Mouse (Mus musculus): ENCODE measurements around the gene Itgb6. TPM values are rescaled to one million over a fixed set of nuclear protein-coding genes. Genes with fewer than 3 reads are reported as not detected.

Itgb6 gene
- total and polyA plus RNA-seq, 2 experiments from 2014 or later, result 0.43 TPM; not detected in 1

DNA sequence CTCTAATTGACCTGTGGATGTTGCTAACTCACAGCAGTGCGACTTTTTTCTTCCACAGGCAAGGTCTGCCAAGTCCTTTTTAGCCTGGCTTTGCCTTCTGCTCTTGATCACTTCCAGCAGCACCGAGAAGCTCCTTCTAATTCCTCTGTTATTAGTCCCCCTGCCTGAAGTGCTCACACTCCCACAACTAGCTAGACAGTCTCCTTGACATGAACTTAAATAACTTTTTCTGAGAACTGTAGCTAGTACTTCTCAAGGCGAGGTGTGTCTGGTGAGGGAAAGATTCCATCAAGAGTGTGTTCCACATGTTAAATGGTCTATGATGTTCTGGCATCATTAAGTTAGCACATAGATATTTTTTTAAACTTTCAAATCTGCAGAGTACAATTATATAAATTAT is 15.6 kb downstream of the Itgb6 start:
- no peaks in the 10 kb centered on the region for H3K36me3 ChIP-seq (ENCODE audit: insufficient read depth)
- no peak overlapping the region for H3K4me2 ChIP-seq (ENCODE audit: low read depth)
- no peak overlapping the region for H3K9ac ChIP-seq
- H3K4me1 ChIP-seq (ENCODE audit: insufficient read depth), result no peaks in the 10 kb centered on the region
- DNase-seq (no peak), ATAC-seq (no peak)
- no peak for TF ChIP-seq CTCF (IDR thresholded peaks at IDR 0.05; ENCODE audit: low read depth)
- 83% methylated on average over 3 of the region's 3 CpGs for WGBS
- H3K27me3 ChIP-seq (ENCODE audit: insufficient read depth, low read length), result no peaks in the 10 kb centered on the region
- no peak overlapping the region for H3K27ac ChIP-seq (ENCODE audit: low read depth, low read length)
- no peak overlapping the region for H3K4me3 ChIP-seq (ENCODE audit: low read depth, low read length)
- H3K9me3 ChIP-seq (ENCODE audit: low read length), result no peaks in the 10 kb centered on the region

- H3K27me3 ChIP-seq (ENCODE audit: insufficient read depth, low read length), result no peaks in the 10 kb centered on the region
- H3K36me3 ChIP-seq (ENCODE audit: insufficient read depth), result no peaks in the 10 kb centered on the region
- no peak overlapping the region for H3K4me2 ChIP-seq (ENCODE audit: low read depth)
- no peak for DNase-seq
- no peak overlapping the region for H3K9ac ChIP-seq
- H3K27ac ChIP-seq (ENCODE audit: low read depth, low read length), result no peak overlapping the region
- WGBS, result 93% methylated on average over 8 of the region's 8 CpGs
- H3K4me1 ChIP-seq (ENCODE audit: insufficient read depth), result no peaks in the 10 kb centered on the region
- no peak overlapping the region for H3K4me3 ChIP-seq (ENCODE audit: low read depth, low read length)
- ATAC-seq, result no peak
- no peak for TF ChIP-seq CTCF (IDR thresholded peaks at IDR 0.05; ENCODE audit: low read depth)
- no peaks in the 10 kb centered on the region for H3K9me3 ChIP-seq (ENCODE audit: low read length)
These were observed 17.0 kb downstream of the Itgb6 start for GRCm38 (mm10) chr2:60705426-60705825.

DNA sequence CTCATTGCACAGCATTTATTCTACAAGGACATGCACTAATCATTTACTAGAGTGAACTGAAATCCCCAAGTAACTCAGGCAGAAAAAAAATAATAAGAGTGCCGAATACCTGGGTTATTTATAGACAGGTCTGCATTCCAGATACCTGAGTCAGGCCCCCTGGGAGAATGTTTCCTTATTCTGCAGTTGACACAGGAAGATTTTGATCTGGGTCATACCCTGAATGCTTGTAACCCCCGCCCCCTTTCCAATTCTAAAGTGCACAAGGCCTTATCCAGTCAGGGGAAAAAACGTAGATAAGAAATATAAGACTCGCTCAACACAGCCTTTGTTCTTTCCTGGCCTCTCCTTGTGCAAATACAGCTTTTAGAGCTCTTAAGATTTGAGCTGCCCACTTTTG is 19.1 kb downstream of the Itgb6 start:
- DNase-seq, result no peak
- no peak for ATAC-seq
- H3K27ac ChIP-seq (ENCODE audit: low read depth, low read length), result no peak overlapping the region
- no peak overlapping the region for H3K4me3 ChIP-seq (ENCODE audit: low read depth, low read length)
- TF ChIP-seq CTCF (IDR thresholded peaks at IDR 0.05; ENCODE audit: low read depth), result no peak
- no peaks in the 10 kb centered on the region for H3K4me1 ChIP-seq (ENCODE audit: insufficient read depth)
- H3K36me3 ChIP-seq (ENCODE audit: insufficient read depth), result no peaks in the 10 kb centered on the region
- 69% methylated on average over 4 of the region's 4 CpGs for WGBS
- H3K9me3 ChIP-seq (ENCODE audit: low read length), result no peaks in the 10 kb centered on the region
- H3K27me3 ChIP-seq (ENCODE audit: insufficient read depth, low read length), result no peaks in the 10 kb centered on the region
- no peak overlapping the region for H3K9ac ChIP-seq
- H3K4me2 ChIP-seq (ENCODE audit: low read depth), result no peak overlapping the region

DNA sequence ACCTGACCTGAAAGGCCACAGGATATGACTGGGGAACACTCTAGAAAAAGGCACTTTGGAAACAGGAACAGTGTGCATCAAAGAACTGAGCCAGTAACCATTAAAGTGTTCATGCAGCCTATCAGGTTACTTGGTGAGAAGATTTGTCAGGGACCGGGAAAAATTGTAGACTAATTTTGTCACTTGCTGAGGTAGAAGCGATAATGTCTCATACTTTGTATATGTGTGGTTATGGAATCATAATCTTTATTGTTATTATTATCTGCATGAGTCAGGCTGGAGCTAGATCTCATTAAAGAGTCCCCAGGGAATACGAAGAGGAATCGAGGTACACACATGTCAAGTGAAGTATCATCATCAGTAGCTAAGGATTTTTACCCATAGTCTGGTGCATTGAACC is 21.5 kb downstream of the Itgb6 start:
- no peak for TF ChIP-seq CTCF (IDR thresholded peaks at IDR 0.05; ENCODE audit: low read depth)
- Histone ChIP-seq H3K4me3 (ENCODE audit: low read depth, low read length) (no peak overlapping the region), H3K9me3 (ENCODE audit: low read length) (no peaks in the 10 kb centered on the region), H3K27ac (ENCODE audit: low read depth, low read length) (no peak overlapping the region), H3K4me1 (ENCODE audit: insufficient read depth) (no peaks in the 10 kb centered on the region), H3K9ac (no peak overlapping the region), H3K4me2 (ENCODE audit: low read depth) (no peak overlapping the region), H3K36me3 (ENCODE audit: insufficient read depth) (no peaks in the 10 kb centered on the region), H3K27me3 (ENCODE audit: insufficient read depth, low read length) (no peaks in the 10 kb centered on the region)
- ATAC-seq (no peak), DNase-seq (no peak)
- 88% methylated on average over 4 of the region's 4 CpGs for WGBS

DNA sequence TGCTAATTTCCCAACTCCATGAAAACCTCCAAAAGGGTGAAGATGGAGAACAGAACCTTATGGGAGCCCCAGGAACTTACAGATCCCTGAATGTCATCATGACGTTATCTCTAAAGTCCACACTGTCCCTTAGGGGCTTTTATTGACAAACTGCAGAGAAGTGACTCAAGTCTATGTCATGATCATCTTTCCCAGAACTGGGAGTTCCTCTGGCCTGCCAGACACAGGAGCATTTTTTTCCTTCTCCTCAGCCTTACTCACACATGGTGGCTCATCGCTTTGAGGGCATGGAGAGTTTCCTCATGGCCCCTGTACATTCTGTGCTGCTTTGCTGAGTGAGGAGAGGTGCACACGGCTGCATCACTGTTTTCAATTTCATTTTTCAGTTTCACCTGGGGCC is 22.4 kb downstream of the Itgb6 start:
- no peak for ATAC-seq
- no peak for DNase-seq
- Histone ChIP-seq H3K4me2 (ENCODE audit: low read depth) (no peak overlapping the region), H3K27ac (ENCODE audit: low read depth, low read length) (no peak overlapping the region), H3K9me3 (ENCODE audit: low read length) (no peaks in the 10 kb centered on the region), H3K4me3 (ENCODE audit: low read depth, low read length) (no peak overlapping the region), H3K4me1 (ENCODE audit: insufficient read depth) (no peaks in the 10 kb centered on the region), H3K36me3 (ENCODE audit: insufficient read depth) (no peaks in the 10 kb centered on the region), H3K27me3 (ENCODE audit: insufficient read depth, low read length) (no peaks in the 10 kb centered on the region), H3K9ac (no peak overlapping the region)
- 90% methylated on average over 3 of the region's 3 CpGs for WGBS
- no peak for TF ChIP-seq CTCF (IDR thresholded peaks at IDR 0.05; ENCODE audit: low read depth)

DNA sequence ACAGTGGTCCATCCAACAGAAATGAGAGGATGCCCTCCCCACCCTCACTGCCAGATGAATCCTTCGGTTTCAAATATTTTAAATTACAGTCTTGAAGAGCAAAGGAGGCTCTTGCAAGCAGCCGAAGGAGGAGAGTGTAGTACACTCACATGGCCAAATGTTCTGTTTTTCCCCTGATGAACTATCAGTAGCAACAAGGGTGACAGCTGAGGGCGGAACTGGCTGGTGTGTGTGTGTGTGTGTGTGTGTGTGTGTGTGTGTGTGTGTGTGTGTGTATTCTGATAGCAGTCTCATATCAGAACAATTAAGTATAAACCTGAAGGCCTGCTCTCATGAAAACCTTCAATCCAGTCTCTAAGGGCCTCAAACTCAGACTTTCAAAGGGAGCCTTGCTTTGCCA is 22.9 kb downstream of the Itgb6 start:
- no peaks in the 10 kb centered on the region for H3K27me3 ChIP-seq (ENCODE audit: insufficient read depth, low read length)
- ATAC-seq (no peak), DNase-seq (no peak)
- H3K36me3 ChIP-seq (ENCODE audit: insufficient read depth), result no peaks in the 10 kb centered on the region
- H3K4me1 ChIP-seq (ENCODE audit: insufficient read depth), result no peaks in the 10 kb centered on the region
- H3K9me3 ChIP-seq (ENCODE audit: low read length), result no peaks in the 10 kb centered on the region
- no peak overlapping the region for H3K4me3 ChIP-seq (ENCODE audit: low read depth, low read length)
- H3K27ac ChIP-seq (ENCODE audit: low read depth, low read length), result no peak overlapping the region
- 93% methylated on average over 3 of the region's 3 CpGs for WGBS
- TF ChIP-seq CTCF (IDR thresholded peaks at IDR 0.05; ENCODE audit: low read depth), result no peak
- no peak overlapping the region for H3K4me2 ChIP-seq (ENCODE audit: low read depth)
- no peak overlapping the region for H3K9ac ChIP-seq

- Histone ChIP-seq H3K4me1 (ENCODE audit: insufficient read depth) (no peaks in the 10 kb centered on the region), H3K36me3 (ENCODE audit: insufficient read depth) (no peaks in the 10 kb centered on the region), H3K9ac (no peak overlapping the region), H3K9me3 (ENCODE audit: low read length) (no peaks in the 10 kb centered on the region), H3K27ac (ENCODE audit: low read depth, low read length) (no peak overlapping the region), H3K27me3 (ENCODE audit: insufficient read depth, low read length) (no peaks in the 10 kb centered on the region), H3K4me2 (ENCODE audit: low read depth) (no peak overlapping the region), H3K4me3 (ENCODE audit: low read depth, low read length) (no peak overlapping the region)
- no peak for ATAC-seq
- 43% methylated on average over 1 of the region's 1 CpGs for WGBS
- DNase-seq, result no peak
- TF ChIP-seq CTCF (IDR thresholded peaks at IDR 0.05; ENCODE audit: low read depth), result no peak
These were observed 24.3 kb downstream of the Itgb6 start for GRCm38 (mm10) chr2:60698155-60698554.

DNA sequence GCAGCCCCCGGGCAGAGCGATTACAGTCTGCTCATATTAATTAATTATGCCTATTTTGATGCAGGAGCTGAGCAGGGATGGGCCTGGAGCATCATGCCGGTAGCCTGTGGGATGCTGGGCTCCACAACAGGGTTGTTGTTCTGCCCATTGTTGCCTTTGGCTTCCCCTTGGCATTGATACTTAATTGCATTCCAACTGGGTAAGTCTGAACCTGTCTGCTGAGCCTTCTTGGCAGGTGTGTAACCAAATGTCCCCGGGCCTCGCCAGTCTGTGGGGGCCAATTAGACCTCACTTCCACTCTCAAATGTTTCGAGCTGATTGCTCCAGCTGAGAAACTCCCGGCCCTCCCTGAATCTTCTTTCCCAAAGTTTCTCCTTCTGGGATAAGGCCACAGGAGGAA is 24.9 kb downstream of the Itgb6 start:
- H3K36me3 ChIP-seq (ENCODE audit: insufficient read depth), result no peaks in the 10 kb centered on the region
- H3K4me1 ChIP-seq (ENCODE audit: insufficient read depth), result no peaks in the 10 kb centered on the region
- 28% methylated on average over 7 of the region's 7 CpGs for WGBS
- H3K4me3 ChIP-seq (ENCODE audit: low read depth, low read length), result no peak overlapping the region
- DNase-seq (no peak), ATAC-seq (no peak)
- no peak overlapping the region for H3K9ac ChIP-seq
- no peaks in the 10 kb centered on the region for H3K27me3 ChIP-seq (ENCODE audit: insufficient read depth, low read length)
- H3K27ac ChIP-seq (ENCODE audit: low read depth, low read length), result no peak overlapping the region
- no peak for TF ChIP-seq CTCF (IDR thresholded peaks at IDR 0.05; ENCODE audit: low read depth)
- no peaks in the 10 kb centered on the region for H3K9me3 ChIP-seq (ENCODE audit: low read length)
- no peak overlapping the region for H3K4me2 ChIP-seq (ENCODE audit: low read depth)
